ENCODE assay signal across 27 mouse cellular contexts in the genomic region with DNA sequence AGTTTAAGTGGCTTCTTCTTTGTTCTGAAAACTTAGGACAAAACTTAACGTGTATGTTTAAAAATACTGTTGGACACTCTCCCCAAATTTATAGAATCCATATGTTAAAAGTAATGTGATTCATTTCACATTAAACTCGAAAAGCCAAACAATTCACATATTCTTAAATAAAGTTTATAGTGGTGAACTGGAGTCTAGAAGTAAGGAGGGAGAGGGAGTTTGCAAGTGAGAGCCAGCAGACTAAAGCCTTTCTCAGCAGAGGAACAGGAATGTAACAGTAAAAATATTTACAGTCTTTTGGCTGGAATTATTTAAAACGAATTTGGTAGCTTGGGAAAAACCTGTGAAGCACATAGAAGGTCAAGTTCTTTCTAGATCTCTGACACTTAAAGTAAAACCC. TPM values are rescaled to one million over a fixed set of nuclear protein-coding genes. Genes with fewer than 3 reads are reported as not detected.
DNase-seq lines count a peak whose midpoint lies in the region; ATAC-seq and TF ChIP-seq lines count a peak whose summit lies in the region.
"Had no signal": no experiment of that assay in that cellular context is flagged by ENCODE, and none has a peak within 500 bp of the region (broad histone marks: within the 10 kb centered on the region; RNA-seq: fewer than 3 reads in every experiment).

No protein-coding gene starts in this region.

- intact Hi-C loops in heart, postnatal 36 days (cut with DNase I) = no loop called here

- peak overlapping the region; percentile 75 for H3K27ac ChIP-seq in intestine, embryonic 14.5 days (ENCODE audit: low read depth)
- no peak overlapping the region for H3K27ac ChIP-seq in intestine, embryonic 16.5 days (ENCODE audit: low read length)
- peak overlapping the region; percentile 91 for H3K27ac ChIP-seq in stomach, embryonic 14.5 days (ENCODE audit: low read length)
- H3K27ac ChIP-seq in stomach, postnatal 0 days (replicated peaks) = no peak overlapping the region
- H3K27ac ChIP-seq in limb, embryonic 13.5 days = peak overlapping the region; percentile 55
- H3K27ac ChIP-seq in stomach, embryonic 16.5 days (ENCODE audit: low read length) = peak overlapping the region; percentile 43
- H3K27ac ChIP-seq: forebrain, embryonic 12.5 days; gastrocnemius, adult 2 months; hindbrain, embryonic 13.5 days had no signal

- H3K4me3 ChIP-seq in intestine, embryonic 14.5 days (ENCODE audit: low read depth, low read length) = no peak overlapping the region
- H3K4me3 ChIP-seq in intestine, embryonic 16.5 days (ENCODE audit: low read length) = no peak overlapping the region
- no peak overlapping the region for H3K4me3 ChIP-seq in stomach, embryonic 14.5 days (ENCODE audit: low read depth, low read length)
- no peak overlapping the region for H3K4me3 ChIP-seq in stomach, postnatal 0 days (ENCODE audit: low read depth, low read length)
- H3K4me3 ChIP-seq in limb, embryonic 13.5 days = no peak overlapping the region
- no peak overlapping the region for H3K4me3 ChIP-seq in stomach, embryonic 16.5 days (replicated peaks; ENCODE audit: low read length)
- H3K4me3 ChIP-seq: embryonic facial prominence, embryonic 12.5 days; forebrain, embryonic 12.5 days; gastrocnemius, adult 2 months; heart, embryonic 12.5 days; hindbrain, embryonic 13.5 days had no signal

- no peak overlapping the region for H3K4me2 ChIP-seq in intestine, embryonic 14.5 days (ENCODE audit: low read length)
- H3K4me2 ChIP-seq in intestine, embryonic 16.5 days (ENCODE audit: low read depth, low read length) = no peak overlapping the region
- no peak overlapping the region for H3K4me2 ChIP-seq in stomach, embryonic 14.5 days (replicated peaks; ENCODE audit: low read depth, low read length)
- H3K4me2 ChIP-seq in stomach, postnatal 0 days (replicated peaks; ENCODE audit: low read depth) = no peak overlapping the region
- H3K4me2 ChIP-seq in limb, embryonic 13.5 days (replicated peaks) = no peak overlapping the region
- no peak overlapping the region for H3K4me2 ChIP-seq in stomach, embryonic 16.5 days (ENCODE audit: low read depth, low read length)
- H3K4me2 ChIP-seq: embryonic facial prominence, embryonic 12.5 days; forebrain, embryonic 12.5 days; heart, embryonic 12.5 days; hindbrain, embryonic 13.5 days had no signal

- ATAC-seq in intestine, embryonic 14.5 days (replicated peaks; ENCODE audit: low FRiP score, low TSS enrichment, low read depth) = no peak
- ATAC-seq in intestine, embryonic 16.5 days = no peak
- no peak for ATAC-seq in stomach, embryonic 14.5 days (ENCODE audit: insufficient number of reproducible peaks, insufficient read depth, low FRiP score, low read depth)
- no peak for ATAC-seq in stomach, postnatal 0 days (ENCODE audit: low FRiP score, low TSS enrichment)
- peak; percentile 74; the same call in 1 of the 2 replicates for ATAC-seq in limb, embryonic 13.5 days (ENCODE audit: low FRiP score, low read depth)
- ATAC-seq in stomach, embryonic 16.5 days (ENCODE audit: insufficient read depth, low FRiP score) = no peak
- ATAC-seq: forebrain, embryonic 16.5 days; intestine, postnatal 0 days had no signal

- DNase-seq in intestine, embryonic 14.5 days (ENCODE audit: low spot score) = no peak
- no peak for DNase-seq in stomach, postnatal 0 days (ENCODE audit: low spot score)
- DNase-seq in heart, postnatal 36 days = no peak
- no peak for DNase-seq in adrenal gland, adult 2 months
- DNase-seq: adrenal gland, postnatal 10 days; cerebellum, adult 11 months; cerebellum, adult 8-10 months; cerebellum, postnatal 14 days; embryo, embryonic 11 days; gastrocnemius, adult 2 months; gastrocnemius, postnatal 25 days had no signal

- TF ChIP-seq CTCF in stomach, postnatal 0 days (IDR thresholded peaks at IDR 0.05; ENCODE audit: low read depth) = no peak

- no peaks in the 10 kb centered on the region for H3K36me3 ChIP-seq in intestine, embryonic 14.5 days (ENCODE audit: control insufficient read depth, insufficient read depth, low read length)
- H3K36me3 ChIP-seq in intestine, embryonic 16.5 days (ENCODE audit: control insufficient read depth, insufficient read depth, low read length) = no peaks in the 10 kb centered on the region
- no peaks in the 10 kb centered on the region for H3K36me3 ChIP-seq in stomach, embryonic 14.5 days (ENCODE audit: control insufficient read depth, insufficient read depth, low read length)
- H3K36me3 ChIP-seq in stomach, postnatal 0 days (ENCODE audit: control insufficient read depth, insufficient read depth, low read length) = no peaks in the 10 kb centered on the region
- no peaks in the 10 kb centered on the region for H3K36me3 ChIP-seq in limb, embryonic 13.5 days
- no peaks in the 10 kb centered on the region for H3K36me3 ChIP-seq in stomach, embryonic 16.5 days (ENCODE audit: control insufficient read depth, insufficient read depth, low read length)
- H3K36me3 ChIP-seq: embryonic facial prominence, embryonic 12.5 days; forebrain, embryonic 12.5 days; heart, embryonic 12.5 days; hindbrain, embryonic 13.5 days had no signal

- H3K9ac ChIP-seq in intestine, embryonic 14.5 days (ENCODE audit: low read length) = no peak overlapping the region
- no peak overlapping the region for H3K9ac ChIP-seq in intestine, embryonic 16.5 days (ENCODE audit: low read depth, low read length)
- H3K9ac ChIP-seq in stomach, embryonic 14.5 days (replicated peaks; ENCODE audit: low read depth, low read length) = no peak overlapping the region
- H3K9ac ChIP-seq in stomach, postnatal 0 days (ENCODE audit: low read length) = no peak overlapping the region
- no peak overlapping the region for H3K9ac ChIP-seq in limb, embryonic 13.5 days
- no peak overlapping the region for H3K9ac ChIP-seq in stomach, embryonic 16.5 days (ENCODE audit: low read length)
- H3K9ac ChIP-seq: embryonic facial prominence, embryonic 12.5 days; forebrain, embryonic 12.5 days; heart, embryonic 12.5 days; hindbrain, embryonic 13.5 days had no signal

- no peaks in the 10 kb centered on the region for H3K27me3 ChIP-seq in intestine, embryonic 14.5 days (replicated peaks; ENCODE audit: control insufficient read depth, insufficient read depth, low read length)
- no peaks in the 10 kb centered on the region for H3K27me3 ChIP-seq in intestine, embryonic 16.5 days (replicated peaks; ENCODE audit: control insufficient read depth, insufficient read depth, low read length)
- no peaks in the 10 kb centered on the region for H3K27me3 ChIP-seq in stomach, embryonic 14.5 days (ENCODE audit: control insufficient read depth, insufficient read depth, low read length)
- no peaks in the 10 kb centered on the region for H3K27me3 ChIP-seq in stomach, postnatal 0 days (ENCODE audit: control insufficient read depth, insufficient read depth, low read length)
- no peaks in the 10 kb centered on the region for H3K27me3 ChIP-seq in limb, embryonic 13.5 days
- H3K27me3 ChIP-seq in stomach, embryonic 16.5 days (ENCODE audit: control insufficient read depth, insufficient read depth, low read length) = no peaks in the 10 kb centered on the region
- H3K27me3 ChIP-seq: CH12.LX; embryonic facial prominence, embryonic 12.5 days; forebrain, embryonic 12.5 days; heart, embryonic 12.5 days; hindbrain, embryonic 13.5 days had no signal

- no peaks in the 10 kb centered on the region for H3K9me3 ChIP-seq in intestine, embryonic 14.5 days (ENCODE audit: control insufficient read depth, low read length)
- H3K9me3 ChIP-seq in intestine, embryonic 16.5 days (ENCODE audit: control insufficient read depth, low read length) = no peaks in the 10 kb centered on the region
- H3K9me3 ChIP-seq in stomach, embryonic 14.5 days (ENCODE audit: control insufficient read depth, low read depth, low read length) = no peaks in the 10 kb centered on the region
- H3K9me3 ChIP-seq in stomach, postnatal 0 days (ENCODE audit: control insufficient read depth, low read length) = no peaks in the 10 kb centered on the region
- H3K9me3 ChIP-seq in limb, embryonic 13.5 days = no peaks in the 10 kb centered on the region
- no peaks in the 10 kb centered on the region for H3K9me3 ChIP-seq in stomach, embryonic 16.5 days (replicated peaks; ENCODE audit: control insufficient read depth, low read length)
- H3K9me3 ChIP-seq: embryonic facial prominence, embryonic 12.5 days; forebrain, embryonic 12.5 days; heart, embryonic 12.5 days; hindbrain, embryonic 13.5 days had no signal

- WGBS in intestine, embryonic 14.5 days = 25% methylated on average over 3 of the region's 3 CpGs
- 35% methylated on average over 3 of the region's 3 CpGs for WGBS in intestine, embryonic 16.5 days
- 18% methylated on average over 3 of the region's 3 CpGs for WGBS in stomach, embryonic 14.5 days
- 16% methylated on average over 3 of the region's 3 CpGs for WGBS in stomach, postnatal 0 days
- 25% methylated on average over 3 of the region's 3 CpGs for WGBS in limb, embryonic 13.5 days
- WGBS in stomach, embryonic 16.5 days = 22% methylated on average over 3 of the region's 3 CpGs

- TF ChIP-seq EP300 in stomach, postnatal 0 days (optimal IDR thresholded peaks at IDR 0.05) = no peak

- H3K4me1 ChIP-seq in intestine, embryonic 14.5 days (replicated peaks; ENCODE audit: control insufficient read depth, insufficient read depth, low read length) = peaks cover 15% of the 10 kb centered on the region
- no peaks in the 10 kb centered on the region for H3K4me1 ChIP-seq in intestine, embryonic 16.5 days (ENCODE audit: control insufficient read depth, insufficient read depth, low read length)
- H3K4me1 ChIP-seq in stomach, embryonic 14.5 days (ENCODE audit: control insufficient read depth, insufficient read depth, low read length) = peaks cover 16% of the 10 kb centered on the region; the same call in 1 of the 2 replicates
- H3K4me1 ChIP-seq in stomach, postnatal 0 days (replicated peaks; ENCODE audit: control insufficient read depth, insufficient read depth) = no peaks in the 10 kb centered on the region
- peaks cover 16% of the 10 kb centered on the region for H3K4me1 ChIP-seq in limb, embryonic 13.5 days
- H3K4me1 ChIP-seq in stomach, embryonic 16.5 days (ENCODE audit: control insufficient read depth, insufficient read depth, low read length) = 0 out of 2 replicates have a peak, but pooled peaks cover 11% of the 10 kb centered on the region
- H3K4me1 ChIP-seq: forebrain, embryonic 12.5 days; hindbrain, embryonic 13.5 days had no signal

RNA-seq across cellular contexts. Expression of a gene that starts 15.6 kb away (rescaled TPM):
- polyA plus RNA-seq in intestine, embryonic 14.5 days (2014; fragmentation: Nextera tagmentation; extraction: Ambion mirVana) = 0.46 and 0.53 TPM in 2 replicates
- polyA plus RNA-seq in intestine, embryonic 16.5 days (2015; fragmentation: Nextera tagmentation; extraction: Ambion mirVana) = 0.13 and 0.20 TPM in 2 replicates
- 1.7 and 1.8 TPM in 2 replicates for polyA plus RNA-seq in stomach, embryonic 14.5 days (2014; fragmentation: Nextera tagmentation; extraction: Ambion mirVana)
- polyA plus RNA-seq in stomach, postnatal 0 days (2015; fragmentation: Nextera tagmentation; extraction: Ambion mirVana) = 0.35 TPM in 2 replicates
- polyA plus RNA-seq in limb, embryonic 13.5 days (2015; fragmentation: Nextera tagmentation; extraction: Ambion mirVana) = 76.1 and 78.8 TPM in 2 replicates
- 1.4 and 1.8 TPM in 2 replicates for polyA plus RNA-seq in stomach, embryonic 16.5 days (2015; fragmentation: Nextera tagmentation; extraction: Ambion mirVana)
- total RNA-seq in heart, postnatal 36 days (2021) = not detected
- total RNA-seq in adrenal gland, adult 2 months (2021) = not detected
- not detected in 2 replicates for polyA plus RNA-seq in adrenal gland, adult 2 months (2012; rRNA removed)
- total RNA-seq: CH12.LX; common myeloid progenitor, adult 5-6 weeks; granulocyte monocyte progenitor cell, adult 5-6 weeks; heart, adult 8-10 months; hematopoietic stem cell, adult 5-6 weeks had no signal
- polyA plus RNA-seq: forebrain, embryonic 16.5 days; frontal cortex, adult 2 months; hindbrain, embryonic 13.5 days had no signal

RNA-seq across cellular contexts. Expression of a gene that starts 26.1 kb away (rescaled TPM):
- 248 and 293 TPM in 2 replicates for polyA plus RNA-seq in intestine, embryonic 14.5 days (2014; fragmentation: Nextera tagmentation; extraction: Ambion mirVana)
- 221 and 239 TPM in 2 replicates for polyA plus RNA-seq in intestine, embryonic 16.5 days (2015; fragmentation: Nextera tagmentation; extraction: Ambion mirVana)
- 320 and 332 TPM in 2 replicates for polyA plus RNA-seq in stomach, embryonic 14.5 days (2014; fragmentation: Nextera tagmentation; extraction: Ambion mirVana)
- polyA plus RNA-seq in stomach, postnatal 0 days (2015; fragmentation: Nextera tagmentation; extraction: Ambion mirVana) = 143 and 155 TPM in 2 replicates
- 330 and 358 TPM in 2 replicates for polyA plus RNA-seq in limb, embryonic 13.5 days (2015; fragmentation: Nextera tagmentation; extraction: Ambion mirVana)
- 301 and 315 TPM in 2 replicates for polyA plus RNA-seq in stomach, embryonic 16.5 days (2015; fragmentation: Nextera tagmentation; extraction: Ambion mirVana)
- 10 to 100 TPM; 51.9 to 64.4 TPM for total RNA-seq in heart, postnatal 36 days (2021)
- 10 to 100 TPM; 17.5 to 19.2 TPM for total RNA-seq in adrenal gland, adult 2 months (2021)
- polyA plus RNA-seq in adrenal gland, adult 2 months (2012; rRNA removed) = 2.1 and 2.8 TPM in 2 replicates
- total RNA-seq: CH12.LX; common myeloid progenitor, adult 5-6 weeks; granulocyte monocyte progenitor cell, adult 5-6 weeks; hematopoietic stem cell, adult 5-6 weeks had no signal

RNA-seq across cellular contexts. Expression of a gene that starts 52.8 kb away (rescaled TPM):
- polyA plus RNA-seq in intestine, embryonic 14.5 days (2014; fragmentation: Nextera tagmentation; extraction: Ambion mirVana) = 0.47 and 0.60 TPM in 2 replicates
- polyA plus RNA-seq in intestine, embryonic 16.5 days (2015; fragmentation: Nextera tagmentation; extraction: Ambion mirVana) = 0.22 and 0.24 TPM in 2 replicates
- 0.91 and 1.2 TPM in 2 replicates for polyA plus RNA-seq in stomach, embryonic 14.5 days (2014; fragmentation: Nextera tagmentation; extraction: Ambion mirVana)
- polyA plus RNA-seq in stomach, postnatal 0 days (2015; fragmentation: Nextera tagmentation; extraction: Ambion mirVana) = 0.54 and 0.89 TPM in 2 replicates
- polyA plus RNA-seq in limb, embryonic 13.5 days (2015; fragmentation: Nextera tagmentation; extraction: Ambion mirVana) = 24.8 and 30.1 TPM in 2 replicates
- polyA plus RNA-seq in stomach, embryonic 16.5 days (2015; fragmentation: Nextera tagmentation; extraction: Ambion mirVana) = 0.85 and 1.3 TPM in 2 replicates
- total RNA-seq in heart, postnatal 36 days (2021) = under 1 TPM; 0.30 to 0.44 TPM
- total RNA-seq in adrenal gland, adult 2 months (2021) = under 1 TPM; 0.49 to 0.55 TPM
- not detected in 2 replicates for polyA plus RNA-seq in adrenal gland, adult 2 months (2012; rRNA removed)
- total RNA-seq: CH12.LX; common myeloid progenitor, adult 5-6 weeks; granulocyte monocyte progenitor cell, adult 5-6 weeks; hematopoietic stem cell, adult 5-6 weeks had no signal
- polyA plus RNA-seq: frontal cortex, adult 2 months had no signal

Comparison
In these comparisons a context has a peak if more than half of its experiments do, and no peak if none do; other contexts are left out.
1. H3K27ac ChIP-seq: peak in intestine, embryonic 14.5 days (single experiment), stomach, embryonic 14.5 days (single experiment), limb, embryonic 13.5 days (single experiment) and stomach, embryonic 16.5 days (single experiment); none in intestine, embryonic 16.5 days (single experiment) and stomach, postnatal 0 days (single experiment).
2. RNA of a gene that starts 15.6 kb away (polyA plus RNA-seq): 76.1 to 78.8 TPM in limb, embryonic 13.5 days; 1.4 to 1.8 TPM in stomach, embryonic 16.5 days, 1.7 to 1.8 TPM in stomach, embryonic 14.5 days, 0.46 to 0.53 TPM in intestine, embryonic 14.5 days, 0.35 TPM in stomach, postnatal 0 days, 0.13 to 0.20 TPM in intestine, embryonic 16.5 days and not detected in adrenal gland, adult 2 months; every median in the first group is over 10 times any median in the second.
3. RNA of a gene that starts 26.1 kb away (polyA plus RNA-seq): 320 to 332 TPM in stomach, embryonic 14.5 days, 330 to 358 TPM in limb, embryonic 13.5 days, 301 to 315 TPM in stomach, embryonic 16.5 days, 248 to 293 TPM in intestine, embryonic 14.5 days, 221 to 239 TPM in intestine, embryonic 16.5 days and 143 to 155 TPM in stomach, postnatal 0 days; 2.1 to 2.8 TPM in adrenal gland, adult 2 months; every median in the first group is over 10 times any median in the second.
4. RNA of a gene that starts 52.8 kb away (polyA plus RNA-seq): 24.8 to 30.1 TPM in limb, embryonic 13.5 days; 0.85 to 1.3 TPM in stomach, embryonic 16.5 days, 0.91 to 1.2 TPM in stomach, embryonic 14.5 days, 0.54 to 0.89 TPM in stomach, postnatal 0 days, 0.47 to 0.60 TPM in intestine, embryonic 14.5 days, 0.22 to 0.24 TPM in intestine, embryonic 16.5 days and not detected in adrenal gland, adult 2 months; every median in the first group is over 10 times any median in the second.